In genomic region chr7:37563171-37563574, GRCm38 (mm10) we compare ENCODE assay signal across 8 mouse cellular contexts.
DNase-seq lines count a peak whose midpoint lies in the region; ATAC-seq and TF ChIP-seq lines count a peak whose summit lies in the region.

No protein-coding gene starts in this region.

- H3K9me3 ChIP-seq in hindbrain, postnatal 0 days (ENCODE audit: low read length) = no peaks in the 10 kb centered on the region
- no peaks in the 10 kb centered on the region for H3K9me3 ChIP-seq in midbrain, postnatal 0 days (ENCODE audit: low read length)

- 11% methylated on average over 8 of the region's 8 CpGs for WGBS in cerebellum, adult 2 months
- WGBS in hindbrain, postnatal 0 days = 8% methylated on average over 8 of the region's 8 CpGs
- 9% methylated on average over 8 of the region's 8 CpGs for WGBS in midbrain, postnatal 0 days

- H3K4me1 ChIP-seq in cerebellum, adult 2 months (ENCODE audit: control insufficient read depth, insufficient read depth, low read length) = peaks cover 6% of the 10 kb centered on the region
- H3K4me1 ChIP-seq in hindbrain, postnatal 0 days (ENCODE audit: insufficient read depth, low read length) = peaks cover 28% of the 10 kb centered on the region
- peaks cover 12% of the 10 kb centered on the region; the same call in 1 of the 2 replicates for H3K4me1 ChIP-seq in midbrain, postnatal 0 days (ENCODE audit: insufficient read depth, low read length)

- ATAC-seq in hindbrain, postnatal 0 days = peak; percentile 79
- 0 out of 2 replicates have a peak, but pooled peaks have one; percentile 12 for ATAC-seq in midbrain, postnatal 0 days (ENCODE audit: low FRiP score)

- peak overlapping the region; percentile 52 for H3K4me2 ChIP-seq in hindbrain, postnatal 0 days (ENCODE audit: low read depth, low read length)
- H3K4me2 ChIP-seq in midbrain, postnatal 0 days (ENCODE audit: low read depth, low read length, poor library complexity, severe bottlenecking) = peak overlapping the region; percentile 36

- no peak for TF ChIP-seq POLR2A in cerebellum, adult 2 months (IDR thresholded peaks at IDR 0.05; ENCODE audit: borderline replicate concordance, insufficient read depth, low read length)

- no peaks in the 10 kb centered on the region for H3K27me3 ChIP-seq in cerebellum, adult 2 months (ENCODE audit: control insufficient read depth, insufficient read depth, low read length)
- no peaks in the 10 kb centered on the region for H3K27me3 ChIP-seq in hindbrain, postnatal 0 days (ENCODE audit: insufficient read depth, low read length)
- no peaks in the 10 kb centered on the region for H3K27me3 ChIP-seq in midbrain, postnatal 0 days (ENCODE audit: insufficient read depth, low read length)

- TF ChIP-seq CTCF in cerebellum, adult 2 months (IDR thresholded peaks at IDR 0.05; ENCODE audit: borderline replicate concordance, insufficient read depth, low read depth, low read length) = no peak
- TF ChIP-seq CTCF in hindbrain, postnatal 0 days (IDR thresholded peaks at IDR 0.05; ENCODE audit: low read depth) = no peak
- no peak for TF ChIP-seq CTCF in midbrain, postnatal 0 days (IDR thresholded peaks at IDR 0.05)

- no peak overlapping the region for H3K27ac ChIP-seq in cerebellum, adult 2 months (ENCODE audit: insufficient read depth, low read length)
- peak overlapping the region; percentile 74 for H3K27ac ChIP-seq in hindbrain, postnatal 0 days
- H3K27ac ChIP-seq in midbrain, postnatal 0 days (ENCODE audit: low read depth, low read length) = peak overlapping the region; percentile 18; the same call in 1 of the 2 replicates

- H3K36me3 ChIP-seq in hindbrain, postnatal 0 days (ENCODE audit: insufficient read depth, low read length) = no peaks in the 10 kb centered on the region
- no peaks in the 10 kb centered on the region for H3K36me3 ChIP-seq in midbrain, postnatal 0 days (ENCODE audit: insufficient read depth, low read length)

- peak; percentile 27 to 62 for DNase-seq in cerebellum, adult 2 months
- DNase-seq in cerebellum, adult 8-10 months = no peak
- peak; percentile 49 for DNase-seq in brain, embryonic 18.5 days (ENCODE audit: low read depth, low spot score)
- peak; percentile 55 for DNase-seq in gastrocnemius, postnatal 25 days
- DNase-seq in hindbrain, postnatal 0 days (ENCODE audit: low spot score) = peak; percentile 87
- peak; percentile 12 for DNase-seq in liver
- peak; percentile 86 for DNase-seq in midbrain, postnatal 0 days (ENCODE audit: low spot score)
- DNase-seq in testis, postnatal 10 days (ENCODE audit: low spot score) = no peak

- no peak overlapping the region for H3K9ac ChIP-seq in hindbrain, postnatal 0 days (replicated peaks; ENCODE audit: low read length)
- H3K9ac ChIP-seq in midbrain, postnatal 0 days (replicated peaks; ENCODE audit: low read length, poor library complexity, severe bottlenecking) = no peak overlapping the region

- peak overlapping the region; percentile 37 for H3K4me3 ChIP-seq in cerebellum, adult 2 months (replicated peaks; ENCODE audit: insufficient read depth, low read depth, low read length)
- H3K4me3 ChIP-seq in hindbrain, postnatal 0 days (ENCODE audit: low read length) = peak overlapping the region; percentile 21; the same call in 1 of the 2 replicates
- no peak overlapping the region for H3K4me3 ChIP-seq in midbrain, postnatal 0 days (ENCODE audit: low read depth, low read length)

Comparison
In these comparisons a context has a peak if more than half of its experiments do, and no peak if none do; other contexts are left out.
1. DNase-seq: peak in cerebellum, adult 2 months (2 of 2), brain, embryonic 18.5 days (single experiment), gastrocnemius, postnatal 25 days (single experiment), hindbrain, postnatal 0 days (single experiment), liver (single experiment) and midbrain, postnatal 0 days (single experiment); none in cerebellum, adult 8-10 months (single experiment) and testis, postnatal 10 days (single experiment).